Mouse (Mus musculus): ENCODE data around the gene Tm2d3.
A peak's percentile ranks its signal among the peaks of the same experiment; 100 is the strongest.

Gene Tm2d3

DNA sequence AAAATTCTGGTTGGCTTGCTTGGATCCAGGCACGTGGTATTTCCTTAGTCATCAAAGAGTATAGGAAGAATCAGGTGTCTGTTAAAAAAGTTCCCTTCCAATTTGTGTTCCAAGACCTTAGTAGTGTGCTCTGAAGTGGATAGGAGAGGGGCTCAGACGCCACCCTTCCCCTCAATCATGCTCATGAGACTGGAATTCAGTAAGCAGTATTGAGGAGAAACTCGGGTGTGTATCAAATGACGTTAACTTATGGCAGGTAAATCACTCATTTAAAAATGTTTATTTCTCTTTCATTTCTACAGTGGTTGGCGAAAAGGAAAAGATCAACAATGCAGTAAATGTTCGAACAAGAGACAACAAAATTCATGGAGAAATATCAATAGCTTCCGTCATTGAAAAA, at the start of gene Tm2d3:
Tm2d3 (plus strand) TSS at position 301 of the 400 bp plus-strand sequence.
- DNase-seq (ENCODE audit: low spot score in 2 of 2) = no peak

DNA sequence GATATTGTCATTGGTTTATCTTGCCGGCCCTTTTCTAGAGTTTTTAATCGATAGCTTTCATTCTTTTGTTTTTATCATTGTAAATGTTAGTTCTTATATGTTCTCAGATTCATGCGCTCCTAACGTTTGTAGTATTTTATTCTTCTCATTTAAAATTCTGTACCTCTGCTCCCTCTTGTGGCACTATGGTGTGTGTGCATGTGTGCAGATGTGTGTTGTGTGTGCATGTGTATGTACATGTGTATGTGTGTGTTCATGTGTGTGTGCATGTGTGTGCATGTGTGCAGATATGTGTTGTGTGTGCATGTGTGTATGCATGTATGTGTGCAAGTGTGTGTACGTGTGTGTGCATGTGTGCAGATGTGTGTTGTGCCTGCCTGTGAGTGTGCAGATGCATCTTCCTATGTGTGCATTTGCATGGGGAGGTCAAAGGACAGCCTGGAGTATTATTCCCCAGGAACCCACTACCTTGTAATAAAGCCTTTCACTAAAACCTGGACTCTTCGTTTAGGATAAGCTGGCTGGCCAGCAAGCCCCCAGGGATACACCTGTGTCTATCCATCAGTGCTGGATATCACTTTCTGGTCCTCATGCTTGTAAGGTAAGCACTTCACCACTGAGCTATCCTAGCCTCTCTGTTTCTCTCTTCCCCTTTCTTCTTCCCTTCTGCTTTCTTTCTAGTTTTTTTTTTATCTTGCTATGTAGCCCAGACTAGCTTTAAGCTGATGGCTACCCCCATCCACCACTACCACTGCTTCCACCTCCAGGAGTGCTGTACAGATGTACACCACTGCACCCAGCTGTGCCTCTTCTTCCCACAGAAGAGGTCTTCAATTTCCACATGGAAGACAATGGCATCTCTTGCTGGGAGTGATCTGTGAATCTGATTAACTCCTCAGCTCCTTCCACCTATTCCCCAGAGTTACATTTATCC, 48.3 kb upstream of the Tm2d3 start:
- no peak for DNase-seq (ENCODE audit: low spot score in 2 of 2)

DNA sequence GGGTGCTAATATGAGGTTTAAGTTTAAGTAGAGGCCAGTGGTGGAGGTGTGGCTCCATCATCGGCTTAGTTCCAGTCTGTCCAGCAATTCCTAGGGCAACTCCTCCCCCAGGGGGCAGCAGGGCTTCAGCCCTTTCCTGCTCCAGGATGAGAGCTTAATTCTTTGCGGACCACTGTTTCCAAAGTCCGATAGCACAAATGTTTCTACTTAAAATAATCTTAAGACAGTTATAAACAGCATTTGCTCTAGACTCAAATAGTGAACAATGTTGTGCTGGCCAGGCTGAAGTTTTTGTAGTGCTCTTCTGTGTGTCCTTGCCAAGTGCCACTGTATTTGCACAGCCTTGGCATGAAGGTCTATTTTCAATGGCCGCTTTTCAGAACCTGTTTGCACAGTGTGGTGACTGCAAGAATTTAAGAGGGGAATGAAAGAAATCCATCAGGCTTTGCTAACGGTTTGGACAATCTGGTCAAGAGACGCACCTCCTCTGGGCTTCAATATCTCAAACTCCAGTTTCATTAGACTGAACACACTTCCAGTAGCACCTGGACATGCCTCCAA, 47.0 kb upstream of the Tm2d3 start:
- DNase-seq (ENCODE audit: low spot score in 2 of 2) = peak in 1 of 2 experiments; percentile 4

DNA sequence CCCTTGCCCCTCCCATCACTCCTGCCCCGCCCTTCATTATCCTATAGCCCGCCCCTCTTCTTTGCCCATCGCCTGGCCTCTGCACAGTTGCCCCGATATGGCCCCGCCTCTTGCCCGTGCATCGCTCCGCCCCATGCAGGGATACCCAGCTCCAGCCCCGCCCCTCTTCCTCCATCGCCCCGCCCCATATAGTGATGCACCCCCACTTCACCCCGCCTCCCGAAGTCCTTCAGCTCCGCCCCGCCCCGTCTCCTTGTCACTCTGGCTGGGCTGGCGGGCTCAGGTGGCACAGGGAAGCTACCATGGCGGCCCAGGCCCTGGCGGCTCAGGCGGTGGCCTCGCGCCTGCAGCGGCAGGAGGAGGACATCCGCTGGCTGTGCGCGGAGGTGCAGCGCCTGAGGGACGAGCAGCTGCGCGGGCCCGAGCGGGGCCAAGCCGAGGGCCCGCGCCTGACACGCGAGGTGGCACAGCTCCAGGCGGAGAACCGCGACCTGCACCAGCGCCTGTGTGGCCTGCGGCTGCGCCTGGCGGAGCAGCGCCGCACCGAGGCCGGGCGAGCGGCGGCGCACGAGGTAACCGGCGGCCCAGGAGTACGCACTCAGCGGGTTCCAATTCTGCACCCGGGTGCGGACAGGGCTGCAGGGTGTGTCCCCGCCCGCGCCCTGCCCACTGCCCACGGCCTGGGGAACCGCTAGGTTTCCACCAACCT, 46.2 kb upstream of the Tm2d3 start, which contains the start of gene Tarsl2:
Tarsl2 (plus strand) TSS at position 256 of the 709 bp plus-strand sequence.
- peak; percentile 90 to 91 for DNase-seq (ENCODE audit: low spot score in 2 of 2)

DNA sequence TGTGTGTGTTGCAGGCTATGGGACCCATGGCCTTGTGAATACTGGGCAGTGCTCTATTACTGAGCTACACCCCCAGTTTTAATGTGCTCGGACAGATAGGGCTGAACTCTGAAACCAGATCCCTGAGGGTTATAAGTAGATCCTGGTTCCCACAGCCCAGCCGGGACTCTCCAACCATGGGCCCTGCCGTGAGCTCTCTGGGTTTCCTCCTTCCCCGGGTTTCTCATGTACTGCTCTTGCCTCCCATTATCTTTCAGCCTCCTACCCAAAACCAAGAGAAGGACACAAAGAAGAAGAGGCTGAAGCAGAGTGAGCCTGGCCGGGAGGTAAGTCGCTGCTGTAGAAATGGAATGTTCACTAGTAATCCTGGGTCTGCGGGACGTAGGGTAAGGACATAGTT, 45.0 kb upstream of the Tm2d3 start:
- no peak for DNase-seq (ENCODE audit: low spot score in 2 of 2)

DNA sequence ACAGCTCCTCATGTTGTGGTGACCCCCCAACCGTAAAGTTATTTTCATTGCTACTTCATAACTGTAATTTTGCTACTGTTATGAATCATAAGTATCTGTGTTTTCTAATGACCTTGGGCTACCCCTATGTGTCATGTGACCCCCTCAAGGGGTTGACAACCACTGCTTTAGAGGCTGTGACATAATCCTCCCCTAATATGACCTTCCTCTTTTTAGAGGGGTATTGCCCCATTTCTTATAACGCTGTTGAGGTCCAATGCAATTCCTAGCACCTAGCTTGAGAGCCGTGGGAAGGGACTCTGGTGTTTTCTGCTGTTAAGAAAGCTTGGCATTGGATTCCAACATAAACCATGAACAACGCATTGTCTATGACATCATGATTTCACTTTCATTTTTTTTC, 40.3 kb upstream of the Tm2d3 start:
- DNase-seq (ENCODE audit: low spot score in 2 of 2) = no peak

DNA sequence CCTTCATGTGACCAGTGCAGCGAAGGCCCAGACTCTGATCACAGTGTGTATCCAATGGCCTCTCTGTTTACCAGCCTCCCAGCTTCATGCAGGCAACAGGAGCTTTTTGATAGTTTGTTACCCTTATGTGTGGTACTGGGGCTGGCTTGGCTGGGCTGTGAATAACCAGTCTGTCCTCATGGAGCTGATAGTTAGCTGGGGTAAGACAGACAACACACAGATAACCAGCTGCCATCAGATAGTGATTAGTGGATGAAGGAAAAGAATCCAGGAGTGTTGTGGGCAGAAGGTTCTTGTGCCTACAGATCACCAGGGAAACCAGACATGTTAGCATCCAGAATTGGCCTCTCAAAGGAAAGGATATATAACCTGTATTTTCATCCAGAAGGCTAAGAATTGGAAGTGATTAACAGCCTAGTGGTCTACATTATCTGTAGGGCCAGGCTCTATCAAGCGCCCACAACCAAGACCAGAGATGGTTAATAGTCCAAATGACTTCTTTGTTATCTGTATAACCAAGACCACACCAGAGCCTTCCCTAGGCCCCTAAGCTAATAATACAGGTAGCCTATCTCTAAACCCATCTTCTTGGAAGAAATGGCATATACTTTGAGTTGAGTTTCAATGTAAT, 33.4 kb upstream of the Tm2d3 start:
- DNase-seq (ENCODE audit: low spot score in 2 of 2) = no peak

DNA sequence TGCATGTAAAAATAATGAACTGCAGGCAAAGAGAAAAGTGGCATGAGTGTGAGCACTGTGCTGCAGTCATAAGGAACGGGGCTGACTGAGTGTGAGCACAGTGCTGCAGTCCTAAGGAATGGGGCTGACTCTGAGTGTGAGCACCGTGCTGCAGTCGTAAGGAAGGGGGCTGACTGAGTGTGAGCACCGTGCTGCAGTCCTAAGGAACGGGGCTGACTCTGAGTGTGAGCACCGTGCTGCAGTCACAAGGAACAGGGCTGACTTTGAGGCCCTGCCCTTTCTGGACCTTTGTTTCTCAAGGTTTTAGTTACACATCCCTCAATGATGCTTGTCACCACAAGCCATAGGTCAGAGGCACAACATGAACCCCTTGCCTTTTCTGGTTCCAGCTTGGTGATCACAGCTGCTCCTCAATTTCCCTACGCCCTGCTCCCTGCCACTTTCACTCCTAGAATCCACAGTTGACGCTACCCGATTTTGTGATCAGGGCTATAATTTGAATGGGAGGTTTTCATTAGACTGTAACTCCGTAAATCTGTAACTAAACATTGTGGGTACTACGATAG, 27.7 kb upstream of the Tm2d3 start:
- DNase-seq (ENCODE audit: low spot score in 2 of 2) = no peak

DNA sequence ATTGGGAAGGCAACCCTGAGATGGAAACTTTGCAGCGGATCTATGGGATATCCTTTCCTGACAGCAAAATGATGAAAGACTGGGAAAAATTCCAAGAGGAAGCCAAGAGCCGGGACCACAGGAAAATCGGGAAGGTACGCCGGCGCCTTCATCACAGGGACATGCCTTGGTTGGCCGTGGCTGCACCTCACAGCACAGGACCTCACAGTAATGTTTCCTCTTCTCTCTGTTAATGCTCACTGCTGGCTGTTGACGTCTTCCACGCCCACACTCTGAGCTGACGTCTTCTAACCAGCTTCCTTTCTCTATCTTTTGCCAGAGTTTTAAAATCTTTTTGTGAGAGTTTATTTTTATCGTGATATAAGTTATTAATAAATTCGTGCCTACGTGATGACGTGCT, 27.1 kb upstream of the Tm2d3 start:
- DNase-seq (ENCODE audit: low spot score in 2 of 2) = no peak

DNA sequence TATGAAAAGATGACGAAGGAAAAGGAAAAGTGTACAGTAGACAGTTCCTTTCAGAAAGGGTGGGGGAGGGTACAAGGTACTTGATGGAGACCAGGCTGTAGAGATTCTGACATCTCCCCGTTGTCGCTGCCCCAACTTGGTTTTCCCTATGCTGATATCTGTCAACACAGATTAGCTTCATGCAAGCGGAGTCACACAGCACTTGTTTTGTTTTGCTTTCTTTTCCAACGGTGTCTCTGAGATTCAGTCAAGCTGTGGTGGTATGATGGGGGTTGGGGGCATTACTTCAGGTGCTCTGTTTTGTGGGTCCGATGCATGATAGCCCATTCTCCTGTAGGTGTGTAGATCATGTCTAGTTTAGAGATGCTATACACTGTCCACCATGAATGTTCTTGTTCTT, 23.5 kb upstream of the Tm2d3 start:
- no peak for DNase-seq (ENCODE audit: low spot score in 2 of 2)

DNA sequence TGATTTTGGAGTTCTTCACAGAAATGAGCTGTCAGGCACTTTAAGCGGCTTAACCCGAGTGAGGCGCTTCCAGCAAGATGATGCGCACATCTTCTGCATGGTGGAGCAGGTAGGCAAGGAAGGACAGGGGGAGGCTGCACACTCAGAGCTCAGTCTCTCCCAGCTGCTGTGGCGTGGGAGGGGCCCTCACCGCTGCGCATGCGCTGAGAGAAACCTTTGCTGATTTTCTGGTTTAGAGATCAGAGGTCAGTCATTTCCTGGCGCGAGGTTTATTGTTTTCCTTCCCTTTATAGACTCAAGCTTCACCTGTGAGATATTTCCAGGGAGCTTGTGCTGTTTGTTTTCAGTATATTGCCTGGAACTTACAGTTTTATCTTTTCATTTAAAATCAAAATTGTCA, 12.9 kb upstream of the Tm2d3 start:
- no peak for DNase-seq (ENCODE audit: low spot score in 2 of 2)

DNA sequence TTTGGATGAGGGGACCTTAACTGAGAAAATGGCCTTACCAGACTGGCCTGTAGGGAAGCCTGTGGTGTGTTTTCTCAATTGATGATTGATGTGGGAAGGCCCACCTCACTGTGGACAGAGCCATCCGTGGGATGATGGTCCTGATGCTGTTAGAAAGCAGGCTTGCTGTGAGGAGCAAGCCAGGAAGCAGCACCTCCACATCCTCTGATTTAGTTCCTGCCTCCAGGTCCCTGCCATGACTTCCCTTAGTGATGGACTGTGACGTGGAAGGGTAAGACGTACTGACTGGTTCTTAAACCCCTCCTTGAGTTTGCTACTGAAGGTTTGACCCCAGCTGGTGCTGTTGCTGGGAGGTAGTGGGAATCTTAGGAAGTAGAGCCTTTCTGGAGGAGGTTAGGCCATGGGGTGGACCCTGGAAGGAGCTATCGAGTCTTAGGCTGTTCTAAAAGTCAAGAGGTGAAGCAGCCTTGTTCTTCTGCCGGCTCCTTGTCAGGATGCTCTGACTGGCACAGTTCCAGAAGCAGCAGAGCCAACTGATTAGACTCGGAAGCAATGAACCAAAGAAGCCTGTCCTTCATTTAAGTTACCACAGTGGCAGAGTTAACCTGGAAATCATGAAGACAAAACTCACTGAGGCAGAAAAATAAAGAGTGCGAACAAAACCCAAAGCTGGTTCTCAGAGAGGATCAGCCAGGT, 11.9 kb upstream of the Tm2d3 start:
- no peak for DNase-seq (ENCODE audit: low spot score in 2 of 2)

DNA sequence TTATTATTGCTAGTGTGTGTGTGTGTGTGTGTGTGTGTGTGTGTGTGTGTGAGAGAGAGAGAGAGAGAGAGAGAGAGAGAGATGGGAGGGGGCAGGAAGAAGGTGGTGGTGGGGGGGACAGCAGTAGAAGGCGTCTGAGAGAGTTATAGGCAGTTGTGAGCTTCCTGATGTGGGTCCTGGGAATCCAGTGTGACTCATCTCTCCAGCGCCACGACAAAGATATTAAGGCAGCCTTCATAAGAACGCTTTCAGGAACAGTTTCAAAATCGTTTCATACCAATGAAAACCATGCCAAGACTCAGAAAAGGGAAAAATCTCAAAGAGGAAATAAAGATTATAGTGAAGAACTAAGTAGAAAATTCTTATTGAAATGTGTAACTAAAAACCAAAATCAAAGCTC, 9.8 kb upstream of the Tm2d3 start:
- no peak for DNase-seq (ENCODE audit: low spot score in 2 of 2)

DNA sequence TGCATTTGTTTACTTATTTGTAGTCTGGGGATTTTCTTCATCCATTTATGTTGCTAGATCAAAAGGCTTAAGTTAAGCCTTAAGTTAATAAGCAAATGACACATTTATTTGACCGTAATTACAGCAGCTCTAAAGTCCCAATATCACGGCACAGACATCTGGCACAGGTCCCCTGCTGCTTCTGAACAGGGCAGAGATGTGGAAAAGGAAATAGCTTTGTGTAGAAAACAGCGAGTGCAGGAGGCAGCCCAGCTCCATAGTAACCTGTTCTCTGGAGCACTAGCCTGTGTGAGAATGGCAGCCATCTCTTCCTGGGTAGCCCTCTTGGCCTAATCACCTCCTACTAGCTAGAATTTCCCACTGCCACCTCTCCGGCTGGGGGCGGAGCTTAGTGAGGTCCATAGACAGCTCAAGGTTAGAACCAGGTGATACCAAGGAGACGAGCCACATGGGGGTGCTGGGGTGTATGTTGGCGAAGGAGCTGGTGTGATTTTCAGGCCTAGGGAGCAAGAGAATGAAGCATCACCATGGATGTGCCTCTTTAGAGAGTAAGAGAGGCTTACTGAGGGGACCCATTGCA, 6.6 kb upstream of the Tm2d3 start:
- no peak for DNase-seq (ENCODE audit: low spot score in 2 of 2)

DNA sequence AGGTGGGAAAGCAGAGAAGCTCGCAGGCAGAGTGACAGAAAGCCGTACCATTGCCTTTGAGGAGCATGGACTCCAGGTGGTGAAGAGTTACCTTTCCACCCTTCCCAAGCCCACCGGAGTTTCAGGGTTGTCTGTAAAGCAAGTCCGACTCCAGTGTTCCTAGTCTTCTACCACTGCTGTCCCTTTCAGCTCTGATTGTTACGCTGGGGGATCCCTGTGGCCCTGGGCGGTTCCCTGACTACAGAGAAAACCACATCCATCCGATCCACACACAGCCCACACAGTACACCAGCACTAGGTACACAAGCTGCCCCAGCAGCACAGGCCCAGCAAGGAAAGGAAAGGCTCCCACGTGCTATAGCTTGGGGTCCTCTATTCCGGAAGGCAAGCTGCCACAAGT, 4.3 kb upstream of the Tm2d3 start:
- no peak for DNase-seq (ENCODE audit: low spot score in 2 of 2)

DNA sequence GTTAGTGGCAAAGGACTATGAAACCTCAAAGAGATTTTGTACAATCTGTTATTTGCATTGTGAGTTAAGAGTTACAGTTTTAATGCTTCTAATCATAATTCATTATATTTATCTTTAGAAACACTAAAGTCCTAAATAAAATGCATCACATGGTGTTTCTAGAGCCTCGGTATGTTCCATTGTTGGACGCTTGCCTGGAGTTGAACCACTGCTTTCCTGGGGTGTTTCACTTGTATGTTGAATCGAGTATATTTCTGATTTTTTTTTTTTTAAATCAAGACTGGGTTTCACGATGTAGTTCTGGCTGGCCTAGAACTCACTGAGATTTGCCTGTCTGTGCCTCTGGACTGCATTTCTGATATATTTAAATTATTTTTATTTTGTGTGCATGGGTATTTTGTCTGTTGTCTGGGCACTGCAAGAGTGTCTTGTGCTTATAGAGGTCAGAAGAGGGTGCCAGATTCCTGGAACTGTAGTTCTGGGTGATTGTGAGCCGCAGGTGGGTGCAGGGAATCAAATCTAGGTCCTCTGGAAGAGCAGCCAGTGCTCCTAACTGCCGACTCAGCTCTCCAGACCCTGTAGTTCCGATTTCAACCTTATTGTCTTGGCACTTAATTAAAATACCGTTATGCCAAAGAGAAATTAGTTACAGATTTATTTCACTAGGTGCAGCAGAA, 1.1 kb downstream of the Tm2d3 start:
- DNase-seq (ENCODE audit: low spot score in 2 of 2) = no peak

DNA sequence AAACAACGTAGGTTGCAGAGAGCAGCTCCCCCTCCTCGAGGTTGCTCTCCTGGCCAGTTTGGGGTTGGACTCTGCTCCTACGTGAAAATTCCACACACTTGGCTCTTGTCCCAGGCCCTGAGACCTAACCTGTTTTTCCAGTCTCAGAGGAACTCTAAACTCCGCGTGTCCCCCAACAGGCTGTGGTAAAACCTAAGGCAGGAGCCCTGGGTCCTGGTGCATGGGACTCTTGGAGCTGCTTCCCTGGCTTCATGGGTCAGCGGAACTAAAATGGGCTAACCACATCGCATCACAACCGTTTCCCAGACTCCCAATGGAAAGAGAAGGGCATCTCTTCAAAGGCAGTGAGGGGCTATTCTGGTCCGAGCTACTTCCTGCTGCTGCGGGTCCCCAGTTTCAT, 1.9 kb downstream of the Tm2d3 start:
- DNase-seq (ENCODE audit: low spot score in 2 of 2) = peak in 1 of 2 experiments; percentile 5

DNA sequence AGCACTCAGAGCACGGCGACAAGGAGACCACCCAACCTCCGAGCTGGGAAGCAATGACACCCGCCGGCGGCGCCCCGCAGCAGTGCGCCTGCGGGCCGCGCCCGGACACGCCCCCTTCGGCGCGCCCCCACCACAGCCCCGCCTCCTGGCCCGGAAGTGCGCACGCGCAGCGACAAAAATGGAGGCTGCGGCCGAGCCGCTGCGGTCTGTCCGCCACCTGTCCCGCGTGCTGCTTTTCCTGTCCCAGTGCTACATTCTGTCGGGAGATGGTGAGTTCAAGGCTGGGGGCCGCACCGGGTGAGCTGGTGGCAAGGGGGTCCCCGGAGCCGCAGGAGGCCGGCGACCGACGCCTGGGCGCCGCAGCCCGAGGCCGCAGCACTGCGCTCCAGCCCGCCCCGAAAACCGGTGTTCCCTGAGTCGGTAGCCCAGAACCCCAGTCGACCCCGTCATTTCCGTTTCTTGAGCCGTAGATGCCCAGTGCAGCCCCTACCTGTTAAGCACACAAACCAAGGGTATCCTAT, 2.4 kb downstream of the Tm2d3 start:
- DNase-seq (ENCODE audit: low spot score in 2 of 2) = peak; percentile 79 to 86

DNA sequence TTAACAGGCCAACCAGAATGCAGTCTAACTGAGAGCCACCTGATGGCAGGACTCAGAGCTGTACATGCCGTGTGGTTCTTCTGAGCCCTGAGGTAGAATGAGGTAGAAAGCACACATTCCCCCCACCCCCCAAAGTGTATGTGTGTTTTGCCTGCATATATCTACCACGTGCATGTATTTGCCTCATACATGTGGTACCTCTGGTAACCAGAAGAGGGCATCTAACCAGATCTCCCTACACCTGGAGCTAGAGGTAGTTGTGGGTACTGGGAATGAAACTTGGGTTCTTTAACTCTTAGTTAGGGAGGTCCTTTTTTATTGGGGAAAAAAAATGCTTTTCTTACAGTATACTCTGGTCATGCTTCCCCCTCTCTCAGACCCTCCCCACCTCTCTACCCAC, 5.5 kb downstream of the Tm2d3 start:
- no peak for DNase-seq (ENCODE audit: low spot score in 2 of 2)

DNA sequence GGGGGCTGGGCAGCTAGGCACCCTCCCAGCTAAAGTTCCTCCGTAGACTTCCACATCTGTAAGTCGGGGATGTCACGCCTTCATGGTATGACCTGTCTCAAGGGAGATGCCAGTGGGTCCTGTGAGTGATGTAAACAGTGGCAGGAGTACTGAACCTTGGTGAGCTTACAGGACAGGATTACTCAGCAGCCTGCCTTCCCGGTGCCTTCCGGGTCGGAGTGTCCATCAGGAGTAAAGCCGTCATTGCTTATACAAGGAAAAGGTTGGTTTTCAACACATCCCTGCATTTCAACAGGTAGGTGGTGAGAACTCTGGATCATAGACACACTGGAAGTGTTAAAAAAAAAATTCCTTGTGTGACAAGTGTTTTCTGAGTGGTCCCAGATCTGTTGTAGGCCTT, 11.1 kb downstream of the Tm2d3 start:
- DNase-seq (ENCODE audit: low spot score in 2 of 2) = no peak
